Mouse (Mus musculus) lung, adult 2 months (tissue): ENCODE results near the gene Zfp688.
"Not testable (repeated sequence)": the region's sequence is repeated elsewhere in the genome, so short reads cannot be mapped to it uniquely, and the experiment has no call there.

Experiments
- CTCF ChIP-seq: fragments of 200-500 bp; IDR thresholded peaks from 2 replicates; pipeline ENCODE4 v1.5.1; 2011; ENCODE audit warnings: mild to moderate bottlenecking, low read length, control low read depth; ENCODE audit not compliant: insufficient read depth
- POLR2A ChIP-seq: fragments of 200-500 bp; IDR thresholded peaks from 2 replicates; pipeline ENCODE4 v1.6.1; 2011; ENCODE audit warnings: low read depth, mild to moderate bottlenecking, control low read depth, low read length, borderline replicate concordance; ENCODE audit errors: extremely low read depth

DNA sequence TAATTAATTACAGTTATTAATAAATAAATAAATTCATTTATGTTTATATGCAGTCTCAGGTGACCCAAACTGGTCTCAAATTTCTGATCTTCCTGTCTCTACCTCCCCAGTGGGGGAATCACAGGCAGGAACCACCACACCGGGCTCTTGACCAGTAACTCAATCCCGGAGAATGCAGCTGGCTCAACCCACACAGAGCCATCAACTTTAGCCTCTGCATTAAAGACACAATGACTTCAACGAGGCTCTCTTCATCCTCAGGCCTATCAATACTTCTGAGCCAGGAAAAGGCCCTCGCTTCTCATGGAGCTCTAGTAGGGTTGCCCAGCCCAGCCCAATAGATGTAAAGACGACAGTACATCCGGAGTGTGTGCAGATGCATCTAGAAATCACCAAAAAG lies 17.8 kb downstream of the Zfp688 start:
- TF ChIP-seq POLR2A, CTCF: not testable (repeated sequence)
